Mouse (Mus musculus) c-Kit-negative CD71-positive TER-119-positive erythroid progenitor cells, embryonic 14.5 days (primary cell): Measurements from ENCODE around the gene Trmt61a.
A peak's percentile ranks its signal among the peaks of the same experiment; 100 is the strongest.
"Not testable (repeated sequence)": the region's sequence is repeated elsewhere in the genome, so short reads cannot be mapped to it uniquely, and the experiment has no call there.

Experiments used
- DNase-seq: peaks from one replicate; pipeline ENCODE4 v3.0.0-alpha.2; 2013; ENCODE audit warnings: low read depth, low spot score

Trmt61a gene

DNA sequence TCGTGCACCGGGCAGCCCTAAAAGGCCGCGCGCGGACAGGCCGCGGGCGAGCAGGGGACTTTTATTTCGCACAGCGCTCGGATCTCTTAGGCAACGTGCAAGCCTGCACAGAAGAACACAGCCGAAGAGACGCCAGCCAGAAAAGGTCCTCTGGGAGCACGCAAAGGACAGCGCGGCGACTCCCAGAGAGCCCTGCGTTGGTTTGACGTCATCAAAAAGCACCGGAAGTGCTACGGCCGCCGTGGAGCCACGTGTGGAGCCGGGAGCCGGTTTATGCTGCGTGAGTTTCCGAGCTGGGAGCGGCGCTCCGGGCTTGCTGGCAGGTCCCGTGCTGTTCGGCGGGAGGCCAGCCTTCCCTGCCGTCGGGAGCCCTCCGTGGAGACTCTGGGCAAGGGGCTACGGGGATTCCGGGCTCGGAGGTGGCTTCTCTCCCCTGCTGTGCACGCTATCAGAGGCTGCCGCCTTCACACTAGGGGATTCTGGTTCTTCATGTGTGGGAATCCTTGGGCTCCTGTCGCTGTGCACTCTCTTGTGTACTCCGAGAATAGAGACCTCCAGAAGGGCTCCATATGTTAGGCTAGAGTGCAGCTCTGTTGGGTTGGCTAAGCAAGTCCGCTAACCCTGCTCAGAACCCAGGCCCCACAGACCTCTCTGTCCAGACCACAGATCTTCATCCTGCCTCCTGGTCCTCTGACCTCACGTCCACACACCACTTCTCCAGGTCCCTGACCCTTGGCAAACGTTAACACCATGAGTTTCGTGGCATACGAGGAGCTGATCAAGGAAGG is at the start of gene Trmt61a:
Gene Trmt61a, plus strand, starts transcription at position 224 of the 788 bp plus-strand sequence.
- peak; percentile 73 for DNase-seq

DNA sequence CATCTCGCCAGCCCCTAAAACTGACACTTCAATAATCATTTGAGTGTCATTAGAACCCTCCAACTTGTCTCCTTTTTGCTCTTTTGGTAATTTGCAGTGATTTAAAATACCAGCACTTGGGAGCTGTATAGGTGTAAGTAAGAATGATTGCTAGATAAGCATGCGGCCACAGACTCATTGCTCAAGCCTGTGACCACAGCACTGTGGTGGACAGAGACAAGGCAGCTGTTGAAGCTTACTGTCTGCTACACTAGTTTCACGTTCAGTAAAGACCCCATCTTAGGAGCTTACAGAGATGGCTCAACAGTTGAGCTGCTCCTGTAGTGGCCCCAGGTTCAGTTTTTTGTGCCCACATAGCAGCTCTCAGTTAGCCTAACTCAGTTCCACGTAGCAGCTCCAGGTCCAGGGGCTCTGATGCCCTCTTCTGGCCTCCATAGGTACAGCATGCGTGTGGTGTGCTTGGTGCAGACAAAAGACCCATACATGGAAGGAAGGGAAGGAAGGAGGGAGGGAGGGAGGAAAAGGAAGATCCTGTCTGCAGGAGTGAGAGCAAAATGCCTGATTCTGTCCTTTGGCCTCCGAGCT is 29.8 kb upstream of the Trmt61a start:
- DNase-seq = peak; percentile 19

GRCm38 (mm10) chr12:111652953-111653352 is 25.0 kb upstream of the Trmt61a start:
- no peak for DNase-seq

DNA sequence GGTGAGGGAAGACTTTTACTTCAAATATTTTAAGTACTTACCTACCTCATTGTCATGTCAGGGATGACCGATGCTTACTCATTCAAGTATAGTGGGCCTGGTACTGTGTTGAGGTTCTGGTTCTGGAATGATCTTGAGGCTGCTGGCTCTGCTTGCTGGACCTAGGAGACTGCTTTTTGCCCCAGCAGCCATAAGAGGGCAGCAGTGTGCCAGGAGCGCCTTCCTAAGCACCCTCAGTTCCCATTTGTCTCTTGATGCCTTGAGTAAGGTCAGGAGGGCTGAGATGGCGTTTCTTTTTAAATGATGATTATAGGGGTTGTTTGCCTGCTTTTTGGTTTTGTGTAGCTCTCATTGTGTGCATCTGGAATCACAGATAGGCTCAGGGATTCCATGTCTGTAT is 24.5 kb upstream of the Trmt61a start:
- DNase-seq = no peak

DNA sequence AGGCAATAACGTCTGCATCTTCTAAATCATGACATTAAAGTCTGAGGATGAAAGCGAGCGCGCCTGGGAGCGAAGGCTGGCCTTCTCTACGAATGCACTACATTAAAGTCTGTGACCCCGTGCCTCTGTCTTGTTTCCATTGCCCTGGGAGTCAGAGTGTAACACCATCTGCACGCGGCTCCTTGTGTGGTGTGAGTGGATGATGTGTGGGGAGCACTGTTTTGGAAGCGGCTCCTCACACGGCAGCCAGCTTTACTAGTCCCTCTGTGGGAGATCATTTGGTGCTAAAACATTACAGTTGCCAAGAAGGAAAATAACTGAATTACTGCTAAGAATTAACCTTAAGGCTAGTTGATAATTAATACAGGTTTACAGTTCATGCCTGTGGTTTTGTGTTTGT is 22.2 kb upstream of the Trmt61a start:
- no peak for DNase-seq

DNA sequence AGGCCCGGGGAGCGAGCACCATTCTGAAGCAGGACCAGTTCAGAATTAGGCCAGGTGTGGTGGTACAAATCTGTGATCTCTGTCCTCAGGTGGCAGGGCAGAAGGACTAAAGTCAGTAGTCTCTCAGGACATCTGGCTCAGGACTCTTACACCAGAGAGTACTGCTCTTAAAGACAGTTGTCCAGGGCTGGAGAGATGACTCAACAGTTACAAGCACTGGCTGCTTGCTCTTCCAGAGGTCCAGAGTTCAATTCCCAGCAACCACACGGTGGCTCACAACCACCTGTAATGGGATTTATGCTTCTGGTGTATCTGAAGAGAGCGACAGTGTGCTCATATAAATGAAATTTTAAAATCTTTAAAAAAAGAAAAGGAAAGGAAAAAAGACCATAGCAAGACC is 18.6 kb upstream of the Trmt61a start:
- no peak for DNase-seq

- no peak for DNase-seq
These were observed 17.3 kb upstream of the Trmt61a start for GRCm38 (mm10) chr12:111660628-111661027.

GRCm38 (mm10) chr12:111661554-111661953 is 16.4 kb upstream of the Trmt61a start:
- not testable (repeated sequence) for DNase-seq

DNA sequence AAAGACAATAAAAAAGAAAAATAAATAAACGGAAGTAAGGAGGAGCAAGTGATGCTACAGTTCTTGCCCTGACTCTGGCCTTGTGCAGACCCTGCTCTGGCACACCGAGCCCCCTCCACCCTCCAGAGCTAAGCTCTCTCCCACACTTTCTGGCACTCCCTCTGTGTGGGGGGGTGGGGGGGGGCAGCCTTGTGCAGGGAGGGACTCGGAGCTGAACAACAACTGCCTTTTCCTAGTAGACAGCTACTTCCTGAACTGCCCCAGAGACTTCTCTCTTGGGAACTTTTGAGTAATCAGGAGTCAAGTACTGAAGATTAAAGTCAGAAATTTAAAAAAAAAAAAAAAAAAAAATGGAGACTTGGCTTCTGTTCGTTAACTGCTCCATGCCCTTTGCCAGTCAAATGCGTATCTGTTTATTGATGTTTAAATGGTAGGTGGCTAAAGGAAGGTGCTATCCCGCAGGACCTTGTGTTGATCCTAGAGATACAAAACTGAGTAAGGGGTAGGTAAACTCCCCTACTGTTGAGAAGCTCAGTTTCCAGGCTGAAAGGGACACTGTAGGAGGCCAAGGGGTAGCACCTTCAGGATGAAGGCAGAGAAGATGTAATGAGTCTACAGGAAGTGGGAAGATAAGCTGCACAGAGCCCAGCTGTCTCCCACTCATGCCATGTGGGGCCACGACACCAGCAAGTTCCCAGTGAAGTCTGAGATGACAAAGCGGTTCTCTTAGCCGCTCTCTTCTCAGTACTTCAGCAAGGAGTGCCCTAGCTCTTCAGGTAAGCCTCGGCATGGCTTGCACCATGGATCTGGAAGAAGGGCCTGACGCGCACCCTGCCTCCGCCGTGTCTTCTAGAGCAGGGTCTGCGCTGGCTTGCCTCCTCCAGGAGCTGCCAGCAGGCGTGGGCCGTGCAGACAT is 14.4 kb upstream of the Trmt61a start:
- DNase-seq = no peak

DNA sequence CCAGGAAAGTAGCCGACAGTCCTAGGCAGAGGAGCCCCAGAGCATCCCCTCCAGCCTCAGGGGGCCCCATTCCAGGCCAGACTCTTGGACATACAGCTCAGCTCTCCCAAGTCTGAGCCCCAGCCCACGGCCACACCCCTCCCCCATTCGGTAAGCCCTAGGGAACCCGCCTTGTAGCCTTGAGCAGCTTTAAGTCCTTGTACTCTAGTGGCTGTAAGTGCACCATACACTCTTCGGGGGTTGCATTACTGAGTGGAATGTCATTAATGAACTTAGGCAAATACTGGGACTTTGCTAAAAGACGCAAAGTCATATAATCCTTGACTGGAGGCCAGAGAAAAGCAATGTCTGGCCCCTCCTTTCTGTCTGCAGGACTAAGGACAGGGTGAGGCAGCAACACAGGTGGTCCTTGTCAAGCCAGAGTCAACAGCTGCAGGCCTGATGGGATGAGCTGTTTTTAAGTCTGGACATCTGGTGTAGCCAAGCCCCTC is 13.7 kb upstream of the Trmt61a start:
- DNase-seq = no peak

DNA sequence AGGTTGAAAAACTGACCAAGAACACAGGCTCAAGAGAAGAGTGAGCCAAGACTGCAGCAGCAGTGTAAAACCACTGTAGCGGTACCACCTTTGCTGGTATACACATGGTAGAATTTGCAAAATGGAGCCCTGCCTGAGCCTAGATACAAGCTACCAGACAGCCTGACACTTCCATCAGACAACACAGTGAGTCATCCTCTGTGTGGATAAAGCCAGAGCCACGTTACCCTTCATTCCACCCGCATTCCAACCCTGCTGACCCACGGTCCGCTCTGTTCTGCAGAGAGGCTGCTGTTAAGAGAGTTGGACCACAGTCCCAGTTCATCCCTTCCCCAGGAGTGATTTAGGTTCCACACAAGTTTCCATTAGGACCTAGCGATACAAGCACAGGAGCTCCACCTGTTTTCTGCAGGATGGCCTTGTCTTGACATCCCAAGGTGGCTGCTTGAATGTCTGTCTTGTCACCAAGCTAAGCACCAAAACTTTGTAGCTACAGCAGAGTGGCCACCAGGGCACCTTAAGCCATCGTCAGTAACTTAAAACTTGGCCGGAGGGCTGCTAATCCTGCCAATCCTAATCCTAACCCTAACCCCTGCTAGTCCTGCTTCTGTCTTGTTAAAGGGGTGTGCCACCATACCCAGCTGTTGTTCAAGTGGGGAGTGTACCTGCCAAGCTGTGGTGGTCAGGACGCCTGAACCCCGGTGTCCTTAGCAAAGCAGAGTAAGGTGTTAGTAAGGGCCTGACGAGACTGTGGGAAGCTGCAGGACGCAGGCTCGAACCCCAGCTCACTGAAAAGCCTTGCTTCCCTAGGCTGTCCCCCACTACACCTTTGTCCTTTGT is 12.6 kb upstream of the Trmt61a start:
- no peak for DNase-seq

DNA sequence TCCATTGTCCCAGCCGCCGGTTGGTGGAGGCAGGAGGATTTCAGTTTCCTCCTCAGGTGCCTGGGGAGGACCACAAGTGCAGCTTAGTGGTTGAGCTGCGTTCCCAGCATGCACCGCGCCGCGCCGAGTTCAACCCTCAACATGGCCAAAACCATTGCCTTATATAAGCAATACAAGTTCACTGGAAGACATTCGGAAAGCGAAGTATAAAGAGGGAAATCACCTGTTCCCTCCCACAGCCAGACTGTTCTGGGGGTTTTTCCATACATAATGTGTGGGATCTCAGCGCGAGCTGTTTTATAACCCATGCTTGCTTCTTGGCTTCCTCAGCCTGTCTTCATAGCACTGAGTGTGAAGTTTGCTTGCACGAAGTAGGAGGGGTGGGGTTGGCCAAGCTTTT is 11.5 kb upstream of the Trmt61a start:
- DNase-seq = no peak

DNA sequence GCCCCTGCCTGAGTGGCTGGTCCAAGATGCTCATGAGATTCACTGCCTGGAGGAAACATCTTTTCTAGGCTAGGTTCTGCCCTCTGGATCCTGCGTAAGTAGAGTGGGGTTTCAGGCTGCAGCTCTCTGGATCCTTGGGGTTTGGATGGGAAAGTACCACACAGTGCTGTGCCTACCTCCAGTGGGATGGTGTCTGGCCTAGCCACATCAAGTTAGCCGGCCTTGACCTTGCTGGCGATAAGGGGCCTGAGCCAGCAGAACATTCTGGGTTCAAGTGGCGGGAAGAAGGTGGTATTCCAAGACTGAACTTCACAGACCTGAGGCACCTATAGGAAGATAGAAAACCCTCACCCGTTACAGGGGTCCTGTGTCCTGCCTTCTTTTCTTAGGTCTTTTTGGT is 10.5 kb upstream of the Trmt61a start:
- DNase-seq = no peak

DNA sequence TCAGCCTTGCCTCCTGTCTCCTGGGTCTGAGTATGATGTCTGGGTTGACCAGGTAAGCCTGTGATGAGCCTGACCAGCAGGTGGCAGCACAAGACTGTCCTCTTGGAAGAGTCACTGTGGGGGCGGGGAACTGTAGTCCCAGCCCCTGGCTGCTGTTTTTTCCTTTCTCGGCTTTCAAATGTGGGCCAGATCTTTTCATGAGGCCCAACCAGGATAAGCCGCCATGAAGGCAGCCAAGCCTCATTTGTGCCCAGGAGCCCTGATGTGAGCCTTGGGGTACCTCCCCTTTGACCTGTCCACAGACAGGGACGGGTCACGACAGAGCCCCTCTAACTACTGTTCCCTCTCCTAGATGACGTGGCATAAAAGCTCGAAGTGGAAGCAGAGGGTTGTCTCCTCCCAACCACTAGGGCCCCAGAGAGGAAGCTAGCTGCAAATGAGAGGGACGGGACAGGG is 9.4 kb upstream of the Trmt61a start:
- DNase-seq = peak; percentile 56

GRCm38 (mm10) chr12:111669000-111669788 is 8.7 kb upstream of the Trmt61a start:
- no peak for DNase-seq

DNA sequence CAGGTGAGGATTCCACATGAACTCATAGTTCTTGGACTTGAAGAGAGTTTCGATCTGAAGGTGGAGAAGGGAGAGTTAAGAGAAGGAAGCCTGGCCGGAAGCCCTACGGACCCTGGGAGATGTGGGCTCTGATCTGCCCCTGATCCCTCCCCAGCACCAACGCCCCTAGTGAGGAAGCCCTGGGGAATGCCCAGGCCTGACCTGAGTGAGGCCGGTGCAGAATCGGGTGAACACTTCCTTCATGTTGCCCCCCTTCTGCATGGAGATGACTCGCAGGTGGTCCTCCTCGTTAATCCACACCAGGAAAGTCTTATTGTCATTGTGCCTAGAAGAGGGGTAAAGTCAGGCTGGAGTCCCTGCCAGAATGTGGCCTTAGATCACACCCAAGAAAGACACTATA is 7.9 kb upstream of the Trmt61a start:
- DNase-seq = no peak

GRCm38 (mm10) chr12:111670371-111670971 is 7.4 kb upstream of the Trmt61a start:
- DNase-seq = no peak

DNA sequence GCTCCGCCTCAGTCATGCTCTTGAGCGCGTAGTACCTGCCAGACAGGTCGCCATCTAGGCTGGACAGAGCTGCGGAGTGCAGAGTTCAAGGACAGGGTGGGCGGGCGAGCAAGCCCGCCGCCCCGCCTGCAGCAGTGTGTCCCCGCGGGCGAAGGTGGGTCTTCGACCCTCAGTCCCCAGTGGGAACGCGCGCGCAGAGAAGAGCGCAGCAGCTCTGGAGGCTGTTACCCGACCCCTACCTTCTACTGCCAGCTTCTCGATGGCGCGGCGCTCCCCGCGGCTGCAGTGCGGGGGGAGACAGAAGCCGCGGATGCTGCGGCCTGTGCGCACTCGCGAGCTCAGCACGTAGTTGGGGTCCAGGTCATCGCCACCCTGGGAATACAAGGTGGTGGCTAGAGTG is 6.9 kb upstream of the Trmt61a start:
- no peak for DNase-seq

GRCm38 (mm10) chr12:111671431-111671902 is 6.4 kb upstream of the Trmt61a start:
- DNase-seq = no peak

DNA sequence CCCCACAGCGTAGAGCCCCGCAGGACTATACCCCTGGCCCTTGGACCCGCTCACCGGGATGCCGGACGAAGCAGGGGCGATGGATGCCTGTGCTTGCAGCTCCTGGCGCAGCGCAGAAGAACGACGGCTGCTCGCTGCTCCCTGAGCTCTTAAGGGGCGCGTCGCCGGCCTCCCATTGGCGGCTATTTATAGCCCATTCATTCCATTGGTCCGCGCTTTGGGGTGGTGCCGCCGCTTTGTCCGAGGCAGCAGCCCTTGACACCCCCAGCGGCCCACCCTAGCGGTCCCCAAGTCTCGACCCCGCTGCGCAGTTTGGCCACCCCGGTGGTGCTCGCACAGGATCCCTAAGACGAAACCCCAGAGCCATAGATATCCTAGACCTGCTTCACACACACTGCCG is 5.7 kb upstream of the Trmt61a start, which contains the start of gene Ckb:
Gene Ckb, minus strand, starts transcription at position 163 of the 400 bp plus-strand sequence.
- DNase-seq = no peak
